Mouse (Mus musculus) forebrain, postnatal 0 days (tissue): Measurements from ENCODE around the gene Pcyt1b. TPM values are rescaled to one million over a fixed set of nuclear protein-coding genes. Genes with fewer than 3 reads are reported as not detected.
A peak's percentile ranks its signal among the peaks of the same experiment; 100 is the strongest.

ENCODE experiments used
- ATAC-seq: fragments of 200-750 bp; cut with Nextera tagmentation; 2 replicates; pipeline ENCODE4 v1.8.0; 2017; ENCODE audit warnings: mild to moderate bottlenecking, moderate library complexity
- DNase-seq: peaks from one replicate; pipeline ENCODE4 v3.0.0-alpha.2; 2015
- H3K27ac ChIP-seq: fragments of 300-500 bp; sonication (generic); 2 replicates; pipeline ENCODE4 v1.5.1; 2014; ENCODE audit warnings: low read depth, mild to moderate bottlenecking, antibody characterized with exemption, low read length, moderate library complexity, mixed read lengths
- H3K27me3 ChIP-seq: fragments of 300-500 bp; sonication (generic); 2 replicates; pipeline ENCODE4 v1.6.1; 2014; ENCODE audit warnings: mild to moderate bottlenecking, low read length, mixed read lengths; ENCODE audit not compliant: insufficient read depth
- H3K36me3 ChIP-seq: fragments of 300-500 bp; sonication (generic); 2 replicates; pipeline ENCODE4 v1.6.1; 2014; ENCODE audit warnings: mild to moderate bottlenecking, moderate library complexity; ENCODE audit not compliant: insufficient read depth
- H3K4me1 ChIP-seq: fragments of 300-500 bp; sonication (generic); 2 replicates; pipeline ENCODE4 v1.6.1; 2014; ENCODE audit warnings: antibody characterized with exemption; ENCODE audit not compliant: insufficient read depth
- H3K4me2 ChIP-seq: fragments of 300-500 bp; sonication (generic); 2 replicates; pipeline ENCODE4 v1.6.1; 2014; ENCODE audit warnings: low read depth, mild to moderate bottlenecking, moderate library complexity
- H3K4me3 ChIP-seq: fragments of 300-500 bp; sonication (generic); 2 replicates; pipeline ENCODE4 v1.5.1; 2014; ENCODE audit warnings: low read depth, low read length, mixed read lengths
- H3K9ac ChIP-seq: fragments of 300-500 bp; sonication (generic); 2 replicates; pipeline ENCODE4 v1.6.1; 2014; ENCODE audit warnings: mild to moderate bottlenecking
- H3K9me3 ChIP-seq: fragments of 300-500 bp; sonication (generic); 2 replicates; pipeline ENCODE4 v1.6.1; 2016; ENCODE audit warnings: low read length
- CTCF ChIP-seq: sonication (generic); IDR thresholded peaks from 2 replicates; pipeline ENCODE4 v1.5.1; 2016; ENCODE audit warnings: antibody characterized with exemption, control low read depth, low read depth
- WGBS: fragments of 180-500 bp; shearing (Covaris S2); extraction: QIAGEN DNeasy Blood & Tissue Kit; methylation state at CpG from one replicate; pipeline ENCODE4 v1.1.7; 2014; 5-methylcytosine and 5-hydroxymethylcytosine counted together
- polyA plus RNA-seq: library from polyadenylated mRNA; unstranded; fragments of >200 nt; fragmentation: Nextera tagmentation; extraction: Ambion mirVana; gene quantifications from 2 replicates; pipeline ENCODE4 v1.2.1, GENCODE M21; 2015
- total RNA-seq: library from RNA; depleted of rRNA; stranded (reverse); fragments of >200 nt; gene quantifications from 2 replicates; pipeline ENCODE4 v1.2.3, GENCODE M21; 2014

The Pcyt1b gene
- total and polyA plus RNA-seq, 2 experiments from 2014 or later = 21.7 to 26.3 TPM

DNA sequence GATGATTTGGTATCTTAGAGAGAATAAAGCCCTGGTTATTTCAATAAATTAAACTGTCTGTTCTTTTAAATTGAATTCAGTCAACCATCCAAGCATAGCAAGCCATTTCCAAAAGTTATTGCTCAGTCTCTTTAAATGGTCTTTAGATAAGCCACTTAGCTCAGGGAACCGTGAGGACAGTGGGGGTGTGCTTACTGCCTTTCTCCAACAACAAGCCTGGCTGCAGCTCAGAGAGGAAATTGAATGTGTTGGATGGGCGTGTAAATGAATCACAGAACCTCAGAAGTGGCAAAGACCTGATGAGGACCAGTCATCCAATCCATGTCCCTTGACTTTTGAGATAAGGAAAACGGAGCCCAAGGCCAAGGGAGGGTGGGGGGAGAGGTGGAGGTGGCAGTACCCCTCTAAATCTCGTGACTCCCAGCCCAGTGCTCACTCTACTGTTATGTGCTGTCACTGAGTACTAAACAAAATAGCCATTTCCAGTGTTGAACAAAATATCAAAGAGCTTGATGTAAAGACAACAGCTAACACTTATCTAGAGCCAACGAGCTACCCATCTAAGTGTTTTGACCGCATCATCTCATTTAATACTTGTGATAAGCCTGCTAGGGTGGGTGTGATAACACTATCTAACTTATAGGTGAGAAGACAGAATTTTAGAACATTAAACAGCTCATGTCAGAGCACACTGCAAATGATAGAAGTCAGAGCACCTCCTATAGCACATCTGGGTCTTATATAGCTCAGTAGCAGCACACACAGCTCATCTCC, 78.5 kb downstream of the Pcyt1b start:
- Histone ChIP-seq H3K36me3 (no peaks in the 10 kb centered on the region), H3K9ac (no peak overlapping the region), H3K9me3 (no peaks in the 10 kb centered on the region), H3K4me2 (no peak overlapping the region), H3K27ac (no peak overlapping the region), H3K4me1 (no peaks in the 10 kb centered on the region), H3K4me3 (no peak overlapping the region), H3K27me3 (no peaks in the 10 kb centered on the region)
- TF ChIP-seq CTCF = no peak
- ATAC-seq = no peak
- no peak for DNase-seq
- WGBS = 49% methylated on average over 6 of the region's 6 CpGs

DNA sequence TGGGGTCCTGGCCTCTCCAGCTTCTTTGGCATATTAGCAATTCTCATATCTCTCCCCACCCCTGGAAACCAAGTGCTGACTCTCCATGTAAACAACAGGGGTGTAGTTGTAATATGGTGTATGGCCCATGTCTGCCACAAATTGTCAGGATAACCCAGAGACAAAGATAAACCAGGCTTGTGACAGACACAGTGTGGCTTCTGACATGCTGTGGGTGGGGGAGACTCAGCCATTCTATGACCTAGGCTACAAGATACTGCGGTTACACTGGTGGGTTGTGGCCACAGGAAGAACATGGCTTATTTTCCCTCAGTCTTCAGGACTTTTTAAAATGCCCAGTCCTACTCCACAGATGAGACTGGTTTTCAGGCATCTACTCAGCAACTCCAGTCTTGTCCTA, 94.5 kb downstream of the Pcyt1b start:
- ATAC-seq (no peak), DNase-seq (no peak)
- no peaks in the 10 kb centered on the region; the same call in 1 of the 2 replicates for H3K36me3 ChIP-seq
- no peaks in the 10 kb centered on the region for H3K27me3 ChIP-seq
- 93% methylated on average over 1 of the region's 1 CpGs for WGBS
- H3K4me3 ChIP-seq = no peak overlapping the region
- no peak overlapping the region for H3K27ac ChIP-seq
- no peak overlapping the region for H3K4me2 ChIP-seq
- no peaks in the 10 kb centered on the region for H3K4me1 ChIP-seq
- H3K9me3 ChIP-seq = no peaks in the 10 kb centered on the region
- TF ChIP-seq CTCF = no peak
- no peak overlapping the region for H3K9ac ChIP-seq

DNA sequence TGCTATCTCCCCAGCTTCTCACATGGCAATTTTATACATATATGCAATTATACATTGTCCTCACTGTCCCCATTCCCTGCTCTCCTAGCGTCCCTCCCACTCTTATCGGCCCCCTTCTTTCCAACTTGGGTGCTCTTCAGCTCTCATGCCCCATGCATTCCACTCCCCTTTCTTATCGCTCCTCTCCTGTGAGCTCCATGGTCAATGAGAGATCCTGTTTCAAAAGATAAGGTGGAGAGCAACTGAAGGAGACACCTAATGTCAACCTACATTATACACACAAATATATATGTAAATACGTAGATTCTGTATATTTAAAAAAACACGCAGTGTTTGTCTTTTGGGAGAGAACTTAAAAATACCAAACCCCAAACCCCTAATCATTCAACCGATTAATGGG, 95.9 kb downstream of the Pcyt1b start:
- H3K4me3 ChIP-seq = no peak overlapping the region
- no peak overlapping the region for H3K27ac ChIP-seq
- no peak for TF ChIP-seq CTCF
- no peaks in the 10 kb centered on the region; the same call in 1 of the 2 replicates for H3K36me3 ChIP-seq
- ATAC-seq = no peak
- no peaks in the 10 kb centered on the region for H3K9me3 ChIP-seq
- no peak overlapping the region for H3K4me2 ChIP-seq
- 94% methylated on average over 6 of the region's 6 CpGs for WGBS
- DNase-seq = no peak
- H3K27me3 ChIP-seq = no peaks in the 10 kb centered on the region
- H3K4me1 ChIP-seq = no peaks in the 10 kb centered on the region
- no peak overlapping the region for H3K9ac ChIP-seq

DNA sequence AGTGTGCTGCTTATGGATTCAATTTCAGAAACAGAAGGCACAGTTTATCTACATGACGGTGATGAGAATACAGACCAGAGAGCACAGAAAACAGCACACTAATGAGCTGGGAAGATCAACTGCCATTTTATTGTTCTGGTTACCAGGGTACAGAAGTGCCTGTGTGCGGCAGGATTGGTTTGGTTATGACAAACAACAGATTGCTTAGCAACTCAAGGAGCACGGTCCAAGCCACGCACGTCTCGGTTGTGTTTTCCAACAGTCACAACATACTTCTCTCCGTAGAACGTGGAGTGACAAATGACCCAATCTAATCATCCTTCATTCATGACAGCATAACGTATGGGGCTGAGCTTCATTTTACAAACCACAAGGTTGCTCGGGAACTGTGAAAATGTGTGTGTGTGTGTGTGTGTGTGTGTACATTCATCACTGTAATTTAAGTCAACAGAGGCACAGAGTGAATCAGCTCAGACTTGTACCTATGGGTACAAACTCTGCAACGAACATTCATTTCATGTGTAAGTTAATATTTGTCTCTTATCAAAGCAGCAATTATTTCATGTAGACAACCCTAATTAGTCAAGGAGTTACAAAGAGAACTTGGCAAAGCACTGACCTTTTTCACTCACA, 100.7 kb downstream of the Pcyt1b start:
- peak; percentile 81 for ATAC-seq
- 54% methylated on average over 11 of the region's 11 CpGs for WGBS
- H3K4me3 ChIP-seq = no peak overlapping the region
- H3K9ac ChIP-seq = no peak overlapping the region
- H3K4me1 ChIP-seq = no peaks in the 10 kb centered on the region
- H3K9me3 ChIP-seq = no peaks in the 10 kb centered on the region
- H3K27me3 ChIP-seq = no peaks in the 10 kb centered on the region
- H3K4me2 ChIP-seq = no peak overlapping the region
- peak; percentile 23 for DNase-seq
- TF ChIP-seq CTCF = no peak
- no peak overlapping the region for H3K27ac ChIP-seq
- H3K36me3 ChIP-seq = no peaks in the 10 kb centered on the region

DNA sequence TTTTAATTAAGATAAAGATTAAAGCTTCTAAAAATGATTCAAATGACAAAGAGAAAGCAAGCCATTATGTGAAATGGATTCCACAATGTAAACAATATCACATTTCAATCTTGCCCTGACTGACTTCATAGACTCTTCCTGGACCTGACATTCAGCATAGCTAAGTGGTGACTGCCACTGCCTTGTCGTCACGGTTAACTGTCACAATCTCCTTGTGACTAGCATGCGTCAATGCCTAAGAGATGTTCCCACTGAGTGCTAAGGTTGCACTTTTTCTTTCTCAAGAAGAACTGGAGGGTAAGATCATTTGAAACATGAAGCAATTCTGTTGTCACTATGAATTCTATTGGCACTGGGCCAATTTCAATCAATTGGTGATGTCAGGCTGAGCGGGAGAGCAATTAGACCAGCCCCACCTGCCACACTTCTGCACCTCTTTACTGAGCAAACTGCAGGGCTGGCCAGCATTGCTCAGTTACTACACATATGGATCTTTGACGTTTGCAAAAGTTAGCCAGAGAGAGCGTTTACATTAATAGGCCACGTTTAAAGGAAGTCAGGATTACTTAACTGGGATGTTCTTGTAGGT, 102.3 kb downstream of the Pcyt1b start:
- H3K27ac ChIP-seq = no peak overlapping the region
- no peaks in the 10 kb centered on the region for H3K4me1 ChIP-seq
- TF ChIP-seq CTCF = no peak
- DNase-seq = no peak
- no peaks in the 10 kb centered on the region for H3K27me3 ChIP-seq
- WGBS = 44% methylated on average over 7 of the region's 7 CpGs
- no peaks in the 10 kb centered on the region for H3K36me3 ChIP-seq
- H3K4me2 ChIP-seq = no peak overlapping the region
- no peaks in the 10 kb centered on the region for H3K9me3 ChIP-seq
- H3K9ac ChIP-seq = no peak overlapping the region
- no peak overlapping the region for H3K4me3 ChIP-seq
- ATAC-seq = peak; percentile 59; the same call in 1 of the 2 replicates

DNA sequence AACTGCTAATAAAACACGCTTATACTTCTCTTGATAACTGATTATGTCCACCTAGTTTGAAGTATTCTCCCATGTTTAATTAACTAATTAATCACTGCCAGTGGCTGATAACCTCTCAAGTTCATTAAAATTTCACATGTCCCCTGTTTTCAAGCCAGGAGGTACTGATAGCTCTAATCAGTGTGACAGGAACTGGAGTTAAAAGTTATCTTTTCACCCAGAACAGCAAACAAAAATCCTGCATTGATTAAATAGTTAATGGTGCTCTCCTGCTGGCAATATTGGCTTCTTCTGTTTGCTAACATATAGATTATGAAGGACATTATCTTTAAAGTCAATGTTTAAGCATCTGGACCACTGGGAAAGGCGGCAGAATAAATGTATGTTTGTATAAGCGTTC, 106.1 kb downstream of the Pcyt1b start:
- TF ChIP-seq CTCF = no peak
- H3K9ac ChIP-seq = no peak overlapping the region
- H3K27ac ChIP-seq = no peak overlapping the region
- H3K36me3 ChIP-seq = no peaks in the 10 kb centered on the region
- 90% methylated on average over 3 of the region's 3 CpGs for WGBS
- DNase-seq (no peak), ATAC-seq (no peak)
- no peak overlapping the region for H3K4me3 ChIP-seq
- no peaks in the 10 kb centered on the region for H3K9me3 ChIP-seq
- H3K4me1 ChIP-seq = no peaks in the 10 kb centered on the region
- H3K27me3 ChIP-seq = no peaks in the 10 kb centered on the region
- H3K4me2 ChIP-seq = no peak overlapping the region

DNA sequence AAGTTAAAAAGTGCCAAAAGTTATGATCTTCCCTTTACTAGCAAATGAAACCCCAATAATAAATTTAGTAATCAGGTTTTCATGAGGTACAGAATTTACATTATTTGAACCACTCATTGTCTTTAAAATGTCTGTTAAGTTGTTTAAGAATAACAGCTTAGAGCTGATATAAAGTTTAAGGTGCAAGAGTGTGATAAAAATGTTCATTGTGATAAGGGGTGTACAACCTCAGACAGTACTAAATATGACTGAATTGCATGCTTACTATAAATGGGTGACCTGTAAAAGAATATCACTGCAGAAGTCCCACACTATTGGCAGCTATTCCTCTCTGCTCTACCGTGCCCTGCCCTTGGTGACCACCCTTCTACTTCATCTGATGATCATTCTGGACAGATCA, 134.9 kb downstream of the Pcyt1b start:
- DNase-seq (no peak), ATAC-seq (no peak)
- no peak for TF ChIP-seq CTCF
- Histone ChIP-seq H3K27me3 (no peaks in the 10 kb centered on the region), H3K4me2 (no peak overlapping the region), H3K9me3 (no peaks in the 10 kb centered on the region), H3K4me3 (no peak overlapping the region), H3K27ac (no peak overlapping the region), H3K36me3 (no peaks in the 10 kb centered on the region), H3K9ac (no peak overlapping the region), H3K4me1 (no peaks in the 10 kb centered on the region)
- WGBS = 80% methylated on average over 1 of the region's 1 CpGs
